Mouse (Mus musculus) thymus, postnatal 10 days (tissue): ENCODE measurements around the gene 9530068E07Rik.

ENCODE experiments used
- DNase-seq, 2 experiments: peaks; one replicate each; pipeline ENCODE4 v3.0.0; 2021; ENCODE audit warnings: low spot score in 2 of 2

Gene 9530068E07Rik

DNA sequence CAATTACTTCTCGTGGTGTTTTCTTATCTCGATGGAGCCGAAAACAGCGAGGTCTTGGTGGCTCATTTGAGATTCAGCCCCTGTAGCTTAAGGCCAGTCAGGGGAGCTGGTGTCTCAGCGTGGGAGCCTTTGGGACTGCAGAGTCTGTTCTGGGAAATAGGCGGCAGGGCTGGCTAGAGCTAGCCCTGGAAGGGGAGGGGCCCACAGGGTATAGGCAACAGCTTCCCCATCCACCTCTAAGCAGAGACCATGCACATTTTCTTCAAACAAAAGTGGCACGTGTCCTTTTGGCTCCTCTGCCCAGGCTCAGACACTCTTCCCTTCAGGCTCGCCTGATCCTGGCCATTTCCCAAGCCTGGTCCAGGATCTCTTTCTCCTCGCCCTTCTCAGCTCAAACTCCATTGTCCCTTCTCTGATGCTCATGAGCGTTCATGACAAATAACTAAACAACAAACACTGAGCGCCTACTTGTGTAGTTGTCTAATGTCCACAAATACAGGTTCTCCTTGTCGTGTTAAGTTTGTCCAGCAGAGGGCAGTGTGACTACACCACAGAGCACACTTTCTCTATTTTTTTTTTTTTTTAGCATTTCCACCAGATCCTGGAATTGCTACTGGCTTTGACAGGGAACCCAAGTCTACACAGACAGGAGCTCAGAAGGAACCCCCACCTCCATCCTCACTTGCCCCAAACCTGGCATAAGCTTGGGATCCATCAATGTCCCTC lies 25.0 kb downstream of the 9530068E07Rik start:
- DNase-seq = peak in 1 of 2 experiments; percentile 70

DNA sequence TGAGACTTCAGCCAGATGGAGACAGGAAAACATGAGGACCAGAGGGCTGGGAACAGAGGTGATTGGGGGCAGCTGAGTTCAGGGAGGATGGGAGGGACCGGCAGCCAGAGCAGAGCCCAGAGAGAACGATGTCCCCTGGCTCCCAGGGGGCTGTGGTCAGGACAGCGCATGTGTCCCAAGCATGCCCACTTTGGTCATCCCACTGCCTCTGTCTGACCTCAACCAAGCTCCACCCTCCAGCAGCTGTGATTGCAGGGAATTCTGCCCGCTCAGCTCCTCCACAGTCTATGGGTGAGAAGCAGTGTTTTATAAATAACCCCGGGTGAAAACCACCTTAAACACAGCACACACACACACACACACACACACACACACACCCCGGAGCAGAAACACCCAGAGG lies 33.2 kb downstream of the 9530068E07Rik start:
- DNase-seq = no peak

DNA sequence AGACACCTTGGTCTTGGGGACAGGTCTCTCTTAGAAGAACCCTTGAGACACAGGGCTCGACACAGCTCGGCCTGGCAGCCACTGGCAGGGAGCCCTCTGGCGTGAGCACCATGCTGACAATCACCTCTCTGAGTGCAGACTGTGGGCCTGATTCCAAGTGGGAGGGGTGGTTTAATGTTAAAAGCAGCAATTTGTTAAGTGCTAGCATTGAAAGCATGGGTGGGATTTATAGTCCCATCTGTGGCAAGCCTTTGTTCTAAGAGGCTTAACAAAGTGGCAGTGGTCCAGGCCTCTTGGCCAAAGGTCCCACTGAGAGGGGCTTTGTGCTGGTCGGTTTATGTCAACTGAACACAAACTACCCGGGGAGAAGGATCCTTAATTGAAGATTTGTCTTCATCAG lies 35.4 kb downstream of the 9530068E07Rik start:
- DNase-seq = no peak

DNA sequence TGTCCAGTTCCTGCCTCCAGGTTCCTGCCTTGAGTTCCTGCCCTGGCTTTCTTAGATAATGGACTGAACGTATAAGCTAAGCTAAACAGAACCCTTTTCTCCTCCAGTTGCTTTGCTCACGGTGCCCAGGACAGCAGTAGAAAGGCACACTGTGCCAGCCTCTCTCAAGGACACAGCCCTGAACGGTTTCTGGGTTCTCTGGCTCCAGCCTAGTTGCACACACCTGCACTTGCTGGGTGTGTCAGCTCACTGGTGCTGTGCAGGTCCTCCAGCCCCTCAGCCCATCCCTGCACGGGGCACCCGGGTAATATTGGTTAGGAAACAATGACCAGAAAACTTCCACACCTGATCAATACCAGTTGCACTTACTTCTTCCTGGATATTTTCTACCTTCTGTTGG lies 35.9 kb downstream of the 9530068E07Rik start:
- no peak for DNase-seq

DNA sequence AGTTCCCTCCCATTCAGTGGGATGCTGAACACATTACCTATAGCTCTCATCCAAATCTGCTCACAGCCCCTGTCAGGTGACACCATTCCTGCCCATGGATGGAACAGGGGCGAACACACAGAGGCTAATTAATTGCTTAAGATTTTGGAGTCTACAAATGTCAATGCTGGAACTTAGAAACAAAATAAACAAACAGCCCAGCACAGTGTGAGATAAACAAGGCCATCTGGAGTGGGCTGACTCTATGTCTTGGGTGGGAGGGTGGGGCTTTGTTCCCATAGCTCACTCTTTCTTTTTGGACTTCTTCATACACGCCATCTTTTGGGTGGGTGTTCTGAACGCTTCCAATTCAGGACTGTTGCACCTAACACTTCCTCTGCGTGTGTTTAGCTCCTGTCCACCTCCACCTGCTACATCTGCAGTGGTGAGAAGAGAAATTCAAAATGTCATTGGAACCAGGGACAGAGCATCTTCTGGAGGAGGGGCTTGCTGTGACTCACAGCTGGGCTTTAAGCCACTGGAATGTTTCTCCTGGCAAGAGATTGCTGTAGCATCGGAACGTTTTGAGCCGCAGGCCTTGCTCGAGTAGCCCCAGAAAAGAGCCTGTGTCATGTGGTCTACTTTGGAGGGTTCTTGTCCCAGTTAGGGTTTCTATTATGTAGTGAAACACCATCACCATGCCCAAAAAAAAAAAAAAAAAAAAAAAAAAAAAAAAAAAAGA lies 37.0 kb downstream of the 9530068E07Rik start:
- no peak for DNase-seq

DNA sequence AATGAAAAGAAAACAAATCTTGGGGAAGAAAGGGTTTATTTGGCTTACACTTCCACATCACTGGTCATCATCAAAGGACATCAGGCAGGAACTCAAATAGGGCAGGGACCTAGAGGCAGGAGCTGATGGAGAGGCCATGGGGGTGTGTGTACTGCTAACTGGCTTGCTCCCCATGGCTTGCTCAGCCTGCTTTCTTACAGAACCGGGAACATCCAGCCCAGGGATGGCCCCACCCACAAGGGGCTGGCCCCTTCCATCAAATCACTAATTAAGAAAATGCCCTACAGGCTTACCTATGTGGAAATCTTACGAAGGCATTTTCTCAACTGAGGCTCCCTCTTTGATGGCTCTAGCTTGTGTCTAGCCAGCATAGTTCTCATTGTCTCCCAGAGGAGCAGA lies 37.6 kb downstream of the 9530068E07Rik start:
- DNase-seq = no peak

DNA sequence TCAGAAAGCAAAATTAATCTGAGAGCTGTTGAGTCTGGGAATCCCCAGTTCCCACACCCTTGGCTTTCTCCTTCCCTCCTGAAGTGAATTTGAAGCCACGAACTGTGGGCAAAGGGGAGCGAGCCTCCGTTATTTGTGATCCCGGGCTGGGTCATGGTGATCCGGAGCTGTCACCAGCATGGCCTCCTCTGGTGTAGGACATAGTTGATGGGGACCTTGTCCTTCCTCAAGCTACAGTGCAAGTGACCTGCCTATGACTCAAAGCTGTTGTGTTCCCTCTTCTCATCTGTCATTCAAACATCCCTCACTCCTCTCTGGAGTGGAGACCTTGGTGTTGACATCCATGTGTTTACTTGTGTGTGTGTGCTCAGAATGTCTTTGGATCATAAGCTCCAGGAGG lies 39.2 kb downstream of the 9530068E07Rik start:
- DNase-seq = no peak

DNA sequence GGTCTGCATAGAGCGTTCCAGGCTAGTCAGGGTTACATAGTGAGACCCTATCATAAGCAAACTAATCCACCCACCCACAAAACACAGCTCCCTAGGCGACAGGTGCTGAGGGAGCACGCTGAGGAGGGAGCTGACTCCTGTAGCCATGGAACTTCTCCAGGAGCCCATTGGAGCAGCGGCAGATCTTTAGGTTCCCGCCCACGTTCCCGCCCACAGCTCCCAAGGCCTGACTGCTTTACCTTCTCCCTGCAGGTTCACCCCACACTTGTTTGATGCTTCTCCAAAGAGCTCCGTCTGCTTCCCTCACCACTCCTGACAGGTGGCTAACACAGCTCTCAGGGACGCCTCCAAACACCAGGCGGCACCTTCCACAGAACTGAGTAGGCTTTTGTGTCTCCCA lies 40.9 kb downstream of the 9530068E07Rik start:
- no peak for DNase-seq

DNA sequence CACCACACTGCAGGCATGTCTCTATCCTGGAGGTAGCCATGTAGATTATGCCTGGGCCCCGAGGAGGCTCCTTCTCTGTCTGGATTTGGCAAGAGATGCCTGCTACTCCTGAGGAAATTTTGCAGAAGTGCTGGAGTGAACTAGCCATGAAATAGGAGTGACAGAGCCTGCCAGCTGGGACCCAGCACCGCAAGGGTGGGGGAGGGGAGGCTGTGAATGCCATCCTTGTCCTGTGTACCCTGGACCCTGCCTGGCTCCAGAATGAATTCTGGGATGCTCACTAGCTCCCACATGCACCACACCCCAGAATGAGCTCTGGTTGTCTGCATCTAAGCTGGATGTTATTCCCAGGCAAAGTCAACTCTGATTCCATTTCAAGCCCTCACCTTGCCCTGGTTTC lies 44.9 kb downstream of the 9530068E07Rik start:
- no peak for DNase-seq

DNA sequence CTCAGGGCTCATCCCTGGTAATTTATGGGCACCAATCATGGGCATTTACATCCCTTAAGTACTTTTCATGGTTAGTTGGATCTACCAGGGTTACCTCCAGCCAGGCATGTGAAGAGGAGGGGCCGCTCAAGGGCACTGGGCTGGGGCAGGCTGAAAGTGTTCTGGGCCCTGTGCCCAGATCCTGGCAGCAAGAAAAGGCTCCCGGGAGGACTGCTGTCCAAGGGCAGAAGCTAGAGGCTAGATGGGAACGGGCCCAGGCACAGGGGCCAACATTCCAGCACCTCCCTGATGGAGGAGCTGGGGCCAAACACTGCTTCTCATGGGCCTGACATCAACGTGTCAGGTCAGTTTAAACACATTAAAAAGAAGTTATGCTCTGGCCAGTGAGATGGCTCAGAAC lies 51.0 kb downstream of the 9530068E07Rik start:
- DNase-seq = no peak

DNA sequence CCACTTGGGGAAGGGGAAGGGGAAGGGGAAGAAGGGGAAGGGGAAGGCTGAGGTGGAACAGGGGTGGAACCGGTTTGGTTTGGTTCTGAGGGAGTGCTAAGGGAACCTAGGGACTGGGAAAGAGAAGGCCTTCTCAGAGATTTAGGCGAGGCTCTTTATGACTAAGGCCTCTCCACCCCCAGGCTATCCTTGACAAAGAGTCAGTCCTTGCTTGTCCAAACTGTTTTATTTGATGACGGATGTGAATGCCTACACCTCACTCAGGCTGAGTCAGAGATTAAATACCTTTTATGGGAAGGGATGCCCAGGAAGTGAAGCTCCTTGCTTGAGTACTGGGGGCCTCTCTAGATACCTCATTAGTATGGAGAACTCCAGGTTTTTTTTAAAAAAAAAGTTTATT lies 52.8 kb downstream of the 9530068E07Rik start:
- DNase-seq = no peak

DNA sequence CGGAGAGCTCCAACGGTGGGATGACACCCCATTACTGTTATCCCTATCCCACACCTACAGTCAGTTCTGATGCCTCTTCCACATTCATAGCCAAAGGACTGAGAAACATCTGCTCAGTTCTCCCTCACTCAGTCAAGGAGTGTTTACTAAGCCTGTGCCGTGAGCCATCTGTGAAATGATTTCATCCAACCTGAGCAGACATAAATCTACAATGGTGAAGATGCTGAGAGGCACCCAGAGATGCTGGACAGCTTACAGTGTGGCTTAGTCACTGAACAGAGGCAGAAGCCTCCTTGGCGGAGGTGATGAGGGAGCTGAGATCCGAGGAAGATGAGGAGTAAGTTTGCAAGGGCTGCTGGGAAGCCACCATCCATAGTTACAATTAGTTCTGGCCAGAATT lies 62.1 kb downstream of the 9530068E07Rik start:
- DNase-seq = no peak
